Mouse (Mus musculus) olfactory bulb, adult 2 months (tissue): Measurements from ENCODE around the gene Olfr1128.

ENCODE experiments used
- CTCF ChIP-seq: fragments of 200-500 bp; IDR thresholded peaks from 2 replicates; pipeline ENCODE4 v1.5.1; 2012; ENCODE audit warnings: low read depth, mild to moderate bottlenecking, low read length, moderate library complexity; ENCODE audit not compliant: insufficient read depth
- POLR2A ChIP-seq: fragments of 200-500 bp; IDR thresholded peaks from 2 replicates; pipeline ENCODE4 v1.6.1; 2012; ENCODE audit warnings: mild to moderate bottlenecking, low read depth, low read length, moderate library complexity; ENCODE audit not compliant: insufficient read depth

DNA sequence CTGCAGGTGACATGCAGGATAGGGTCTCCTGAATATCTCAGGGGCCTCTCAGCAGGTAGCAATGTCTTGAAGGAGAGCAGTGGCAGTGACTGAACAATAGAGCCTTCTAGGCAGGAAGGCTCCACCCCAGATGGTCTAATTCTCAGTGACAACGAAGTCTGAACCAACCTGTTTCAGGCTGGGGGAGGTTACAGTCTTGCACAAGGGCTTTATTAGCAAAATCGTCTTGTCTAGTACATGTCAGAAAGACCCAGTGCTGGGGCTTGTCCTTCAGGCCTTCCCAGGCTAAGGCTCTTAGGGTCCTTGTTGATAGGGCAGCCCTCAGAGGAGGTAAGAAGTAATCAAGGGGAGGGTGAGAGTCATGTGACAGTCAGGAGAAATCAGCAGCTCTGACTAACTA lies 10.5 kb downstream of the Olfr1128 start:
- TF ChIP-seq CTCF (no peak), POLR2A (no peak)
